Mouse (Mus musculus) olfactory bulb, adult 2 months (tissue): ENCODE data around the gene Fitm1.

Experiments used
- CTCF ChIP-seq: fragments of 200-500 bp; IDR thresholded peaks from 2 replicates; pipeline ENCODE4 v1.5.1; 2012; ENCODE audit warnings: low read depth, mild to moderate bottlenecking, low read length, moderate library complexity; ENCODE audit not compliant: insufficient read depth
- POLR2A ChIP-seq: fragments of 200-500 bp; IDR thresholded peaks from 2 replicates; pipeline ENCODE4 v1.6.1; 2012; ENCODE audit warnings: mild to moderate bottlenecking, low read depth, low read length, moderate library complexity; ENCODE audit not compliant: insufficient read depth

GRCm38 (mm10) chr14:55598521-55599390 is 23.3 kb downstream of the Fitm1 start:
- TF ChIP-seq POLR2A (no peak), CTCF (no peak)
